In genomic region chr4:98063280-98063679, GRCm38 (mm10) we compare ENCODE assay signal across 19 mouse cellular contexts.
A peak's percentile ranks its signal among the peaks of the same experiment; 100 is the strongest.
DNase-seq lines count a peak whose midpoint lies in the region; ATAC-seq and TF ChIP-seq lines count a peak whose summit lies in the region.
"Had no signal": no experiment of that assay in that cellular context is flagged by ENCODE, and none has a peak within 500 bp of the region (broad histone marks: within the 10 kb centered on the region; RNA-seq: fewer than 3 reads in every experiment).

No protein-coding gene starts in this region.

- H3K36me3 ChIP-seq in lung, embryonic 14.5 days (ENCODE audit: insufficient read depth), result peaks cover 30% of the 10 kb centered on the region; the same call in 1 of the 2 replicates
- 0 out of 2 replicates have a peak, but pooled peaks cover 6% of the 10 kb centered on the region for H3K36me3 ChIP-seq in kidney, postnatal 0 days (ENCODE audit: insufficient read depth, low read length)
- no peaks in the 10 kb centered on the region for H3K36me3 ChIP-seq in midbrain, embryonic 11.5 days (ENCODE audit: control insufficient read depth, insufficient read depth, low read length)

- H3K27me3 ChIP-seq in lung, embryonic 14.5 days (ENCODE audit: insufficient read depth, low read length), result no peaks in the 10 kb centered on the region
- no peaks in the 10 kb centered on the region for H3K27me3 ChIP-seq in kidney, postnatal 0 days (ENCODE audit: insufficient read depth, low read length)
- H3K27me3 ChIP-seq in midbrain, embryonic 11.5 days (ENCODE audit: control insufficient read depth, insufficient read depth, low read length), result no peaks in the 10 kb centered on the region
- H3K27me3 ChIP-seq: embryonic facial prominence, embryonic 13.5 days; forebrain, embryonic 12.5 days had no signal

- H3K4me1 ChIP-seq in lung, embryonic 14.5 days (ENCODE audit: insufficient read depth), result 0 out of 2 replicates have a peak, but pooled peaks cover 4% of the 10 kb centered on the region
- H3K4me1 ChIP-seq in kidney, postnatal 0 days (replicated peaks; ENCODE audit: insufficient read depth, low read length), result no peaks in the 10 kb centered on the region
- H3K4me1 ChIP-seq in midbrain, embryonic 11.5 days (ENCODE audit: control insufficient read depth, insufficient read depth, low read length), result no peaks in the 10 kb centered on the region
- H3K4me1 ChIP-seq: forebrain, embryonic 12.5 days; hindbrain, embryonic 10.5 days had no signal

- 33% methylated on average over 3 of the region's 3 CpGs for WGBS in lung, embryonic 14.5 days
- 35% methylated on average over 3 of the region's 3 CpGs for WGBS in kidney, postnatal 0 days
- 79% methylated on average over 3 of the region's 3 CpGs for WGBS in midbrain, embryonic 11.5 days

- ATAC-seq in lung, embryonic 14.5 days (ENCODE audit: insufficient read depth), result peak; percentile 44; the same call in 1 of the 2 replicates
- ATAC-seq in kidney, postnatal 0 days (replicated peaks; ENCODE audit: low FRiP score, low read depth), result no peak
- no peak for ATAC-seq in midbrain, embryonic 11.5 days (ENCODE audit: low FRiP score)
- ATAC-seq: forebrain, embryonic 16.5 days had no signal

- H3K9me3 ChIP-seq in lung, embryonic 14.5 days (ENCODE audit: low read depth, low read length), result no peaks in the 10 kb centered on the region
- H3K9me3 ChIP-seq in kidney, postnatal 0 days (replicated peaks; ENCODE audit: low read length), result no peaks in the 10 kb centered on the region
- H3K9me3 ChIP-seq in midbrain, embryonic 11.5 days (ENCODE audit: control insufficient read depth, low read length), result no peaks in the 10 kb centered on the region
- H3K9me3 ChIP-seq: embryonic facial prominence, embryonic 13.5 days; forebrain, embryonic 12.5 days; hindbrain, embryonic 10.5 days had no signal

- H3K9ac ChIP-seq in lung, embryonic 14.5 days, result no peak overlapping the region
- H3K9ac ChIP-seq in kidney, postnatal 0 days (ENCODE audit: low read depth, low read length), result no peak overlapping the region
- H3K9ac ChIP-seq in midbrain, embryonic 11.5 days (ENCODE audit: low read length), result no peak overlapping the region
- H3K9ac ChIP-seq: embryonic facial prominence, embryonic 13.5 days; forebrain, embryonic 12.5 days had no signal

- TF ChIP-seq CTCF in lung, embryonic 14.5 days (IDR thresholded peaks at IDR 0.05; ENCODE audit: low read depth), result no peak
- TF ChIP-seq CTCF in kidney, postnatal 0 days (IDR thresholded peaks at IDR 0.05; ENCODE audit: low read depth), result no peak

- H3K27ac ChIP-seq in lung, embryonic 14.5 days (ENCODE audit: low read depth), result no peak overlapping the region
- H3K27ac ChIP-seq in kidney, postnatal 0 days, result no peak overlapping the region
- no peak overlapping the region for H3K27ac ChIP-seq in midbrain, embryonic 11.5 days (ENCODE audit: low read depth, low read length)
- H3K27ac ChIP-seq: embryonic facial prominence, embryonic 13.5 days; forebrain, embryonic 12.5 days; hindbrain, embryonic 10.5 days had no signal

- peak; percentile 15 for DNase-seq in kidney, adult 9 months
- no peak for DNase-seq in kidney, adult 18-20 months
- peak; percentile 34 for DNase-seq in lung, embryonic 14.5 days
- DNase-seq in lung, adult 18-20 months, result no peak
- DNase-seq in kidney, postnatal 0 days (ENCODE audit: low spot score), result peak; percentile 88
- DNase-seq in mesoderm, embryonic 11.5 days (ENCODE audit: low read depth, low spot score), result peak; percentile 27
- DNase-seq in urinary bladder, postnatal 10 days (ENCODE audit: low spot score), result no peak
- DNase-seq in midbrain, embryonic 11.5 days (ENCODE audit: low spot score, missing footprints), result no peak
- DNase-seq: adrenal gland, adult 8-10 months; adrenal gland, postnatal 36 days; cerebellum, adult 2 months; cerebellum, postnatal 14 days; gastrocnemius, postnatal 10 days; heart, adult 18-20 months had no signal

- H3K4me3 ChIP-seq in lung, embryonic 14.5 days (ENCODE audit: low read depth, low read length), result no peak overlapping the region
- no peak overlapping the region for H3K4me3 ChIP-seq in kidney, postnatal 0 days (replicated peaks; ENCODE audit: low read depth, low read length)
- no peak overlapping the region for H3K4me3 ChIP-seq in midbrain, embryonic 11.5 days (ENCODE audit: low read depth, low read length)
- H3K4me3 ChIP-seq: embryonic facial prominence, embryonic 13.5 days; forebrain, embryonic 12.5 days; hindbrain, embryonic 10.5 days had no signal

- no peak overlapping the region for H3K4me2 ChIP-seq in lung, embryonic 14.5 days
- no peak overlapping the region for H3K4me2 ChIP-seq in kidney, postnatal 0 days (ENCODE audit: low read length)
- H3K4me2 ChIP-seq in midbrain, embryonic 11.5 days, result no peak overlapping the region
- H3K4me2 ChIP-seq: embryonic facial prominence, embryonic 13.5 days; forebrain, embryonic 12.5 days; heart, embryonic 11.5 days had no signal

Comparison
In these comparisons a context has a peak if more than half of its experiments do, and no peak if none do; other contexts are left out.
1. DNase-seq: peak in kidney, adult 9 months (single experiment), lung, embryonic 14.5 days (single experiment), kidney, postnatal 0 days (single experiment) and mesoderm, embryonic 11.5 days (single experiment); none in kidney, adult 18-20 months (single experiment), lung, adult 18-20 months (0 of 2), urinary bladder, postnatal 10 days (single experiment) and midbrain, embryonic 11.5 days (single experiment).